Mouse (Mus musculus) forebrain, postnatal 0 days (tissue): ENCODE measurements around the gene Pnisr. TPM values are rescaled to one million over a fixed set of nuclear protein-coding genes. Genes with fewer than 3 reads are reported as not detected.

ENCODE experiments used
- ATAC-seq: fragments of 200-750 bp; cut with Nextera tagmentation; 2 replicates; pipeline ENCODE4 v1.8.0; 2017; ENCODE audit warnings: mild to moderate bottlenecking, moderate library complexity
- DNase-seq: peaks from one replicate; pipeline ENCODE4 v3.0.0-alpha.2; 2015
- H3K27ac ChIP-seq: fragments of 300-500 bp; sonication (generic); 2 replicates; pipeline ENCODE4 v1.5.1; 2014; ENCODE audit warnings: low read depth, mild to moderate bottlenecking, antibody characterized with exemption, low read length, moderate library complexity, mixed read lengths
- H3K27me3 ChIP-seq: fragments of 300-500 bp; sonication (generic); 2 replicates; pipeline ENCODE4 v1.6.1; 2014; ENCODE audit warnings: mild to moderate bottlenecking, low read length, mixed read lengths; ENCODE audit not compliant: insufficient read depth
- H3K36me3 ChIP-seq: fragments of 300-500 bp; sonication (generic); 2 replicates; pipeline ENCODE4 v1.6.1; 2014; ENCODE audit warnings: mild to moderate bottlenecking, moderate library complexity; ENCODE audit not compliant: insufficient read depth
- H3K4me1 ChIP-seq: fragments of 300-500 bp; sonication (generic); 2 replicates; pipeline ENCODE4 v1.6.1; 2014; ENCODE audit warnings: antibody characterized with exemption; ENCODE audit not compliant: insufficient read depth
- H3K4me2 ChIP-seq: fragments of 300-500 bp; sonication (generic); 2 replicates; pipeline ENCODE4 v1.6.1; 2014; ENCODE audit warnings: low read depth, mild to moderate bottlenecking, moderate library complexity
- H3K4me3 ChIP-seq: fragments of 300-500 bp; sonication (generic); 2 replicates; pipeline ENCODE4 v1.5.1; 2014; ENCODE audit warnings: low read depth, low read length, mixed read lengths
- H3K9ac ChIP-seq: fragments of 300-500 bp; sonication (generic); 2 replicates; pipeline ENCODE4 v1.6.1; 2014; ENCODE audit warnings: mild to moderate bottlenecking
- H3K9me3 ChIP-seq: fragments of 300-500 bp; sonication (generic); 2 replicates; pipeline ENCODE4 v1.6.1; 2016; ENCODE audit warnings: low read length
- CTCF ChIP-seq: sonication (generic); IDR thresholded peaks from 2 replicates; pipeline ENCODE4 v1.5.1; 2016; ENCODE audit warnings: antibody characterized with exemption, control low read depth, low read depth
- WGBS: fragments of 180-500 bp; shearing (Covaris S2); extraction: QIAGEN DNeasy Blood & Tissue Kit; methylation state at CpG from one replicate; pipeline ENCODE4 v1.1.7; 2014; 5-methylcytosine and 5-hydroxymethylcytosine counted together
- polyA plus RNA-seq: library from polyadenylated mRNA; unstranded; fragments of >200 nt; fragmentation: Nextera tagmentation; extraction: Ambion mirVana; gene quantifications from 2 replicates; pipeline ENCODE4 v1.2.1, GENCODE M21; 2015
- total RNA-seq: library from RNA; depleted of rRNA; stranded (reverse); fragments of >200 nt; gene quantifications from 2 replicates; pipeline ENCODE4 v1.2.3, GENCODE M21; 2014

The Pnisr gene
- total and polyA plus RNA-seq, 2 experiments from 2014 or later = 104 to 128 TPM

- no peak for TF ChIP-seq CTCF
- ATAC-seq (no peak), DNase-seq (no peak)
- Histone ChIP-seq H3K27me3 (no peaks in the 10 kb centered on the region), H3K4me1 (no peaks in the 10 kb centered on the region), H3K36me3 (peaks cover 35% of the 10 kb centered on the region), H3K27ac (no peak overlapping the region), H3K9me3 (no peaks in the 10 kb centered on the region), H3K4me2 (no peak overlapping the region), H3K9ac (no peak overlapping the region), H3K4me3 (no peak overlapping the region)
- 69% methylated on average over 2 of the region's 2 CpGs for WGBS
Observed at GRCm38 (mm10) chr4:21826616-21827015, 20.8 kb upstream of the Pnisr start.

DNA sequence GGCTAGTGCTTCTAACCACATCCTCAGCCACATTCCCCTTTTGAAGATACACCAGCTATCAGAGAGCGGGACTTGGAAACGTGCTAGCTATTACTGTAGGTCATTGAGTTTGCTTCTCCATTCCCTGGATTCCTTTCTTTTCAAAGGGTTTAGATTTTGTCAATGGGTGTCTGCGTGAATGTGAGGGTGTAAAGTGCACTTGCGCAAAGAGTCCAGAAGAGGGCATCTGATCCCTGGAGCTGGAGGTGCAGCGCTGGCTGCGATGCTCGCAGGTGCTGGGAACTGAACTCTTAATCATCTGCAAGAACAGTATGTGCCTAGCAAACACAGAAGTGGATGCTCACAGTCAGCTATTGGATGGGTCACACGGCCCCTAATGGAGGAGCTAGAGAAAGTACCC lies 14.5 kb upstream of the Pnisr start:
- no peak for ATAC-seq

DNA sequence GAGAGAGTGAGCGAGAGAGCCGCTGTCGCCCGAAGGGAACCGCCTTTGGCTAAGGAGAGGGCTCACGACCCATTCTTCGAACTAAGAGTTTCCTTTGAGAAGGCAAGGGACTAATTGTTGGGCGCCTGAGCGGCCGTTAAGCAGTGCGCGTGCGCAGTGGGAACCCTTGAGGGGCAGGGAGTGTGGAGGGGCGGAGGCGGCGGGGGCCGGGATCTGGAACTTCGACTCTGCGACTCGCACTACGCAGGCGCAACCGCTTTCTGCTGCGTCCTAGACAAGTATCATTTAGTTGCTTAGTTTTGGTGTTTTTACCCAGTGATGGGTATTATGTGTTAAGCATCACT lies 876 bp downstream of the Pnisr start:
- TF ChIP-seq CTCF = no peak
- Histone ChIP-seq H3K9ac (peak overlapping the region; percentile 91), H3K4me1 (peaks cover 21% of the 10 kb centered on the region; the same call in 1 of the 2 replicates), H3K36me3 (no peaks in the 10 kb centered on the region), H3K4me2 (peak overlapping the region; percentile 43), H3K27ac (peak overlapping the region; percentile 99), H3K4me3 (peak overlapping the region; percentile 76), H3K27me3 (no peaks in the 10 kb centered on the region), H3K9me3 (no peaks in the 10 kb centered on the region)
- ATAC-seq = peak; percentile 84
- peak; percentile 95 for DNase-seq
- WGBS = under 1% methylated on average over 24 of the region's 24 CpGs

More for the DNA sequence above, 14.5 kb upstream of the Pnisr start:
- H3K27me3 ChIP-seq = no peaks in the 10 kb centered on the region
- peaks cover 21% of the 10 kb centered on the region for H3K36me3 ChIP-seq
- H3K9me3 ChIP-seq = no peaks in the 10 kb centered on the region
- H3K4me3 ChIP-seq = no peak overlapping the region
- WGBS = 95% methylated on average over 8 of the region's 8 CpGs
- no peak overlapping the region for H3K9ac ChIP-seq
- H3K4me2 ChIP-seq = no peak overlapping the region
- H3K27ac ChIP-seq = no peak overlapping the region
- no peak for TF ChIP-seq CTCF
- no peak for DNase-seq
- no peaks in the 10 kb centered on the region for H3K4me1 ChIP-seq

DNA sequence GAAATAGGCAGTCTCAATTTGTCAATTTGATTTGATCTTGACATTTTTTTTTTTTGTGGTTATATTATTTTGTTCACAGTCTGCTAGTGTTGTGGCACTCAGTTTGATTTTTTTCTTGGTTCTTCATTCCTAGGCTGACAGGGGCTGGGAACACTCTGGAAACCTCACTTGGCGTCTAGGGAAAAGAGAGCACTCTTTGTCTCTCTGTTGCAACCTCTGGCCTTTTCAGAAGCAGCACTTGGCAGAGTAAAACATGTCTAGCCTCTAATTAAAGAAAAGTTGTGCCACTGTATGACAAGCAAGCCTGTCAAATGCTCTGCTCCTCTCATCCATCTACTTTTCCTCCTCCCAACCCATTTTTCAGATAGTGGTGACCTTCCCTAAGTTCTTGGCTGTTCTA lies 10.1 kb downstream of the Pnisr start:
- Histone ChIP-seq H3K9me3 (no peaks in the 10 kb centered on the region), H3K4me1 (no peaks in the 10 kb centered on the region), H3K27ac (no peak overlapping the region), H3K9ac (no peak overlapping the region), H3K27me3 (no peaks in the 10 kb centered on the region), H3K36me3 (peaks cover 46% of the 10 kb centered on the region), H3K4me2 (no peak overlapping the region), H3K4me3 (no peak overlapping the region)
- ATAC-seq (no peak), DNase-seq (no peak)
- no peak for TF ChIP-seq CTCF
- 25% methylated on average over 1 of the region's 1 CpGs for WGBS

DNA sequence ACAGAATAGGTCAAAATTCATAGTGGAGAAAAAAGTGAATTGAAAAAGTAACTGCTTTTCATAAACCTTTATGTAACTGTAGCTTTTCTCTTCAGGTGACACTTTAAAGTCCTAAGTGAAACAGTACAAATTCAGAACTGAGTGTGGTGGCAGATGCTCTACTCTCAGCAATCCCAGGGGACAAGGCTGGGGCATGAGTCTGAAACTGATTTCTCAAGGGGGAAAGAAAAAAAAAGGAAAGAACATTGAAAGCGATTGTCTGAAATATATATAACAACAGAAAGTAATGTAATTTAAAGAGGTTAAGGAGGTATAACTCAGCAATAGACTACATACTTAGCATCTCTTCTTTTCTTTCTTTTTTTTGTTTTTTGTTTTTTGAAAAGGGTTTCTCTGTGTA lies 17.8 kb downstream of the Pnisr start:
- 93% methylated on average over 1 of the region's 1 CpGs for WGBS
- Histone ChIP-seq H3K27ac (no peak overlapping the region), H3K36me3 (peaks cover 55% of the 10 kb centered on the region), H3K27me3 (no peaks in the 10 kb centered on the region), H3K9me3 (no peaks in the 10 kb centered on the region), H3K4me2 (no peak overlapping the region), H3K4me1 (no peaks in the 10 kb centered on the region), H3K9ac (no peak overlapping the region), H3K4me3 (no peak overlapping the region)
- DNase-seq (no peak), ATAC-seq (no peak)
- TF ChIP-seq CTCF = no peak

DNA sequence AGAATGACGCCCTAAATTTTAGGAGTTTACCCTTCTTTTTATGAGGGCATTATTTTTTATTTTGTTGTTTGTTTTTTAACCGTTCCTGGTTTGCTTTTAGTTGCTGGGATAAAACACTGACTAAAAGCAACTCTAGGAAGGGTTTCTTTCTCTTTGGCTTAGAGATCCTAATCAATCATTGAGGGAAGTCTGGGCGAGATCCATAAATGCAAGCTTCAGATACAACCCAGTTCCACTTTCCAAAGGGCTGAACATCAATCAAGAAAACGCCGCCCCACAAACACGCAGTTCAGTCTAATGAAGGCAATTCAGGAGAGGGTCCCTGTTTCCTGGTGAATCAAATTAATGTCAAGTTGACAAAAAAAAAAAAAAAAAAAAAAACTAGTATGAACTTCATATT lies 31.4 kb downstream of the Pnisr start:
- 21% methylated on average over 6 of the region's 6 CpGs for WGBS
- peak overlapping the region; percentile 59 for H3K4me2 ChIP-seq
- no peak for ATAC-seq

DNA sequence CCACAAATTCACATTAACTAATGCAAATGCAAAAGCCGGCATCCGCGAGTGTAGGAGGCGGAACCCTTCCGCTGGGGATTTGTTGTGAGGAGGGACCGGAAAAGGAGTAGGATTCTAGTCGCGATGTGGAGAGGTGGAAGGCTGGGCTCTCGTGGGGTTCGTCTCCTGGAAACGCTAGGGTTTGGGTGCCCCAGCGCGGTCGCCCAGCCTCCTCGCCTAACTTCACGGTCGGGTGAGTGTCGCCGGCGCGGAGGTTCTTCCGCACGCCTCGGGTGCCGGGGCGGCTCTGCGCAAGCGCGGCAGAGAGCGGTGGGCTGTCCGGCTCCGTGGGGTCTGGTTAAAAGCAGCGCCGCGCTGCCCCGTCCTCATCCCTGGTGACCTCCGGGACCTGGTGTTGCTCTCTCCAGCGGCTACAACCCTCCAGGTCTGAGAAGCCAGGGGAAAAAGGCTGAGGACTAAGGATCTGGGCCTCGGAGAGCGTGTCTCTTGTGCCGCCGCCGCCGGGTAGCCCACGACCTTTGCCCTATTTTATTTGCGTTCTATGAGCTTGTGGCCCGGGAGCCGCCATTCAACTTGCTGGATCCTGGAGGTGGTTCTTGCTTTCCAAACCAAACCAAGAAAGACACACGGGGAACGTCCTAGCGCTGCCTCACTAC lies 32.3 kb downstream of the Pnisr start, which contains the start of gene Coq3:
Gene Coq3, plus strand, starts transcription at position 109 of the 656 bp plus-strand sequence.
- Histone ChIP-seq H3K36me3 (no peaks in the 10 kb centered on the region), H3K9ac (peak within 1 kb of the TSS; percentile 81), H3K27me3 (no peaks in the 10 kb centered on the region), H3K9me3 (no peaks in the 10 kb centered on the region), H3K4me3 (peak within 1 kb of the TSS; percentile 83), H3K4me1 (no peaks in the 10 kb centered on the region), H3K4me2 (peak within 1 kb of the TSS; percentile 59), H3K27ac (peak within 1 kb of the TSS; percentile 94)
- DNase-seq (peak; percentile 87), ATAC-seq (peak; percentile 95)
- no peak for TF ChIP-seq CTCF
- under 1% methylated on average over 49 of the region's 51 CpGs for WGBS

More for the DNA sequence above, 31.4 kb downstream of the Pnisr start:
- H3K36me3 ChIP-seq = peaks cover 4% of the 10 kb centered on the region
- H3K27me3 ChIP-seq = no peaks in the 10 kb centered on the region
- TF ChIP-seq CTCF = no peak
- H3K4me1 ChIP-seq = no peaks in the 10 kb centered on the region
- H3K9ac ChIP-seq = no peak overlapping the region
- H3K4me3 ChIP-seq = peak overlapping the region; percentile 83
- no peak for DNase-seq
- no peak overlapping the region for H3K27ac ChIP-seq
- no peaks in the 10 kb centered on the region for H3K9me3 ChIP-seq
